In the genomic region with DNA sequence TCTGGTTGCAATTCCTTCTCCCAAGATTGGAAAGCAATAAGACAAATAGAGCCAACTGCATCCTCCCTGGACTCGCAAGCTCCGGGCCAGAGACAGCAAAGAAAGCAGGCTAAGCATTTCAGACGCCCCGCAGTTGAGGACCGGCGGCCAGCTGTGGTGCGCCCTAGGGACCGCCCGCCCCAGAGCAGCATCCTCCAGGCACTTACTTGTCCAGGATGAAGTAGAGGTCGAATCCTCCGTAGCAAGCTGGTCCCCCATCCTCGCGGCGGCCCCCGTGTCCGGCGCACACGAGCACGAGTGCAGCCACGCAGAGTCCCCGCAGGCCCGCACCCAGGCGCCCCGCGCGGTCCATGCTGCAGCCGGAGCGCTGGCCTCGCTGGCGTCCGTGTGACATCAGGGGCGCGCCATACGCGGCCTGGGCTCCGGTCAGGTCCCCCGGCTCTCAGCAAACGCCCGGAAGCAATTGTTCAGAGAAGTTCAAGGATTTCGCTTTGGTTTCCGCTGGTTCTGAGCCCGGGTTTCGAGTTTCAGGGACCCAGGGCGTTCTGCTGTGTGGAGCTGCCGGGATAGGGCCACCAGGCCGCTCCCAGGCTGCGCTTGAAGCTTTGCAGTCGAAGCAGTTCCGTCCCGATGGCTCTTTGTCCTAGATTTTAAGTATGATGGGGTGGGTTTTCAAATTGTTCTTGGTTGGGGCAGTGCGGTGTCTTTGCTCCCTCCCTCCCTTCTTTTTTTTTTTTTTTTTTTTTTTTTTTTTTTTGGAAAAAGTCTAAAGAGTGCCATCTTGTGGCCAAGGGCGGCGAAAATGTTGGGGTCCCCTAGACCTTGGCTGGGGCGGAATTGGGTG, we compare ENCODE assay signal across 9 mouse cellular contexts. TPM values are rescaled to one million over a fixed set of nuclear protein-coding genes. Genes with fewer than 3 reads are reported as not detected.
DNase-seq lines count a peak whose midpoint lies in the region; TF ChIP-seq lines count a peak whose summit lies in the region.
"Had no signal": no experiment of that assay in that cellular context is flagged by ENCODE, and none has a peak within 500 bp of the region (broad histone marks: within the 10 kb centered on the region; RNA-seq: fewer than 3 reads in every experiment).

Antxr1 (minus strand) TSS at position 731 of the 844 bp plus-strand sequence.

- no peaks in the 10 kb centered on the region for H3K36me3 ChIP-seq in midbrain, embryonic 10.5 days
- H3K36me3 ChIP-seq: G1E had no signal

- no peak for TF ChIP-seq POLR2A in cortical plate, adult 2 months (IDR thresholded peaks at IDR 0.05; ENCODE audit: extremely low read depth, insufficient read depth, low read length)

- no peaks in the 10 kb centered on the region for H3K9me3 ChIP-seq in midbrain, embryonic 10.5 days (replicated peaks)
- H3K9me3 ChIP-seq: G1E had no signal

- DNase-seq in cerebellum, adult 11-12 months, result peak; percentile 10
- DNase-seq in cerebellum, adult 9-10 months, result no peak
- peak; percentile 68 for DNase-seq in gastrocnemius, postnatal 25 days
- DNase-seq in induced T-regulatory cell, adult 2 months (ENCODE audit: low read depth), result peak; percentile 51
- DNase-seq in left cerebral cortex, postnatal 36 days (ENCODE audit: low spot score in 2 of 2), result peak; percentile 64 to 73
- DNase-seq in midbrain, embryonic 10.5 days (ENCODE audit: low spot score), result peak; percentile 79
- DNase-seq in skeletal muscle tissue, adult 2 months (ENCODE audit: low read depth, low spot score), result peak; percentile 44

- TF ChIP-seq CTCF in cortical plate, adult 2 months (IDR thresholded peaks at IDR 0.05; ENCODE audit: extremely low read depth, insufficient read depth, low read length), result peak; percentile 35; the same call in 1 of the 2 replicates

- WGBS in midbrain, embryonic 10.5 days, result under 1% methylated on average over 54 of the region's 54 CpGs

- intact Hi-C loops in left cerebral cortex, postnatal 36 days (cut with DNase I), result loop anchor here (1.0 to 5.0 kb wide), 2 partner anchors 52 to 234 kb away; partner anchors contain the start of gene Gkn3

- H3K27ac ChIP-seq in cortical plate, adult 2 months (ENCODE audit: insufficient read depth, low read length), result peak within 1 kb of the TSS; percentile 86
- H3K27ac ChIP-seq in midbrain, embryonic 10.5 days (replicated peaks), result peak within 1 kb of the TSS; percentile 93

- H3K4me3 ChIP-seq in cortical plate, adult 2 months (ENCODE audit: insufficient read depth, low read length), result peak within 1 kb of the TSS; percentile 66
- peak within 1 kb of the TSS; percentile 81 for H3K4me3 ChIP-seq in midbrain, embryonic 10.5 days

- H3K4me1 ChIP-seq in cortical plate, adult 2 months (ENCODE audit: control insufficient read depth, insufficient read depth, low read length), result peaks cover 3% of the 10 kb centered on the region; the same call in 1 of the 2 replicates
- H3K4me1 ChIP-seq in midbrain, embryonic 10.5 days, result peaks cover 31% of the 10 kb centered on the region

- H3K27me3 ChIP-seq in midbrain, embryonic 10.5 days (ENCODE audit: low read depth, poor library complexity, severe bottlenecking), result peaks cover 22% of the 10 kb centered on the region; the same call in 1 of the 2 replicates

RNA-seq across cellular contexts. Expression of gene Antxr1, which starts in this region (rescaled TPM):
- polyA plus RNA-seq in cortical plate, adult 2 months (2012; rRNA removed), result 10.5 and 10.9 TPM in 2 replicates
- 10 to 100 TPM; 11.6 to 13.0 TPM for total RNA-seq in gastrocnemius, postnatal 25 days (2021)
- total RNA-seq in left cerebral cortex, postnatal 36 days (2021), result 10 to 100 TPM; 12.5 to 13.2 TPM
- 3.6 and 4.1 TPM in 2 replicates for polyA plus RNA-seq in midbrain, embryonic 10.5 days (2016; fragmentation: Nextera tagmentation; extraction: Ambion mirVana)
- polyA plus RNA-seq: G1E had no signal
